9 mouse cellular contexts compared by ENCODE assay signal in the genomic region with DNA sequence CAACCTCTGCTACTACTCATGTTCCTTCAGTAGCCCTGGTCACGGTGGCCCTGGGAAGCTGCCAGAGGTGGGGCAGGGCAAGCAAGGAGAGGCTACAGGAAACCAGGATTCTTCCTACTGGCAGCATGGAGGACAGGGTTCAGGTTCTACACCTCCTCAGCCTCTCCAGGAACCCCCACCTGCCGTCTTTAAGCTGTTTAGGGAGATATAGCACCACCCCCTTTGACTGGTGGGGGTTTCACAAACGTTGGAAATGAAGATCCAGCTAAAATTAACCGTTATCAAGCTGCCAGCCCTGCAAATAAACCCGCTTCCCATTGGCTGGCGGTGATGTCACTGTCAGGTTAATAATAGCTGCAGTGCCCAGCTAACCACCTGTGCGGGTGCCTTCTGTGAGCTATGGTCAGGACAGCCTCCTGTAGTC. TPM values are rescaled to one million over a fixed set of nuclear protein-coding genes. Genes with fewer than 3 reads are reported as not detected.
DNase-seq lines count a peak whose midpoint lies in the region; ATAC-seq and TF ChIP-seq lines count a peak whose summit lies in the region.
"Had no signal": no experiment of that assay in that cellular context is flagged by ENCODE, and none has a peak within 500 bp of the region (broad histone marks: within the 10 kb centered on the region; RNA-seq: fewer than 3 reads in every experiment).

No protein-coding gene starts in this region.

- no peaks in the 10 kb centered on the region for H3K9me3 ChIP-seq in heart, embryonic 16.5 days (replicated peaks; ENCODE audit: control insufficient read depth, low read length)
- no peaks in the 10 kb centered on the region for H3K9me3 ChIP-seq in neural tube, embryonic 14.5 days (ENCODE audit: control insufficient read depth, low read length)
- H3K9me3 ChIP-seq in embryonic facial prominence, embryonic 10.5 days = no peaks in the 10 kb centered on the region
- no peaks in the 10 kb centered on the region for H3K9me3 ChIP-seq in intestine, embryonic 16.5 days (ENCODE audit: control insufficient read depth, low read length)
- H3K9me3 ChIP-seq: limb, embryonic 15.5 days had no signal

- H3K36me3 ChIP-seq in heart, embryonic 16.5 days (ENCODE audit: control insufficient read depth, insufficient read depth) = no peaks in the 10 kb centered on the region
- no peaks in the 10 kb centered on the region for H3K36me3 ChIP-seq in neural tube, embryonic 14.5 days (ENCODE audit: control insufficient read depth, insufficient read depth, low read length)
- no peaks in the 10 kb centered on the region for H3K36me3 ChIP-seq in embryonic facial prominence, embryonic 10.5 days (replicated peaks)
- no peaks in the 10 kb centered on the region for H3K36me3 ChIP-seq in intestine, embryonic 16.5 days (ENCODE audit: control insufficient read depth, insufficient read depth, low read length)
- H3K36me3 ChIP-seq: limb, embryonic 15.5 days had no signal

- no peak for TF ChIP-seq CTCF in cortical plate, adult 2 months (IDR thresholded peaks at IDR 0.05; ENCODE audit: extremely low read depth, insufficient read depth, low read length)

- peak overlapping the region; percentile 60 for H3K4me2 ChIP-seq in heart, embryonic 16.5 days (ENCODE audit: low read depth, low read length)
- no peak overlapping the region for H3K4me2 ChIP-seq in neural tube, embryonic 14.5 days (ENCODE audit: low read depth, low read length)
- no peak overlapping the region for H3K4me2 ChIP-seq in intestine, embryonic 16.5 days (ENCODE audit: low read depth, low read length)
- H3K4me2 ChIP-seq: limb, embryonic 15.5 days had no signal

- H3K27ac ChIP-seq in cortical plate, adult 2 months (ENCODE audit: insufficient read depth, low read length) = peak overlapping the region; percentile 96
- H3K27ac ChIP-seq in heart, embryonic 16.5 days (ENCODE audit: low read length) = peak overlapping the region; percentile 93
- peak overlapping the region; percentile 69 for H3K27ac ChIP-seq in neural tube, embryonic 14.5 days (ENCODE audit: low read depth, low read length)
- no peak overlapping the region for H3K27ac ChIP-seq in embryonic facial prominence, embryonic 10.5 days (replicated peaks)
- no peak overlapping the region for H3K27ac ChIP-seq in intestine, embryonic 16.5 days (ENCODE audit: low read length)
- H3K27ac ChIP-seq: limb, embryonic 15.5 days had no signal

- peak; percentile 65 for ATAC-seq in cerebellum, adult (ENCODE audit: insufficient number of reproducible peaks, low FRiP score, low TSS enrichment)
- peak; percentile 83 for ATAC-seq in heart, embryonic 16.5 days (replicated peaks; ENCODE audit: extremely low read depth, insufficient read depth, low FRiP score)
- no peak for ATAC-seq in neural tube, embryonic 14.5 days (ENCODE audit: low read depth)
- no peak for ATAC-seq in intestine, embryonic 16.5 days

- no peak overlapping the region for H3K4me3 ChIP-seq in cortical plate, adult 2 months (ENCODE audit: insufficient read depth, low read length)
- peak overlapping the region; percentile 15 for H3K4me3 ChIP-seq in heart, embryonic 16.5 days (ENCODE audit: low read length)
- no peak overlapping the region for H3K4me3 ChIP-seq in neural tube, embryonic 14.5 days (ENCODE audit: low read depth, low read length)
- H3K4me3 ChIP-seq in embryonic facial prominence, embryonic 10.5 days = no peak overlapping the region
- no peak overlapping the region for H3K4me3 ChIP-seq in intestine, embryonic 16.5 days (ENCODE audit: low read length)
- H3K4me3 ChIP-seq: limb, embryonic 15.5 days had no signal

- peaks cover 15% of the 10 kb centered on the region for H3K27me3 ChIP-seq in heart, embryonic 16.5 days (ENCODE audit: control insufficient read depth, insufficient read depth, low read length)
- H3K27me3 ChIP-seq in neural tube, embryonic 14.5 days (ENCODE audit: control insufficient read depth, insufficient read depth, low read length) = peaks cover 4% of the 10 kb centered on the region; the same call in 1 of the 2 replicates
- peaks cover 55% of the 10 kb centered on the region for H3K27me3 ChIP-seq in embryonic facial prominence, embryonic 10.5 days (replicated peaks; ENCODE audit: low read depth, poor library complexity, severe bottlenecking)
- H3K27me3 ChIP-seq in intestine, embryonic 16.5 days (replicated peaks; ENCODE audit: control insufficient read depth, insufficient read depth, low read length) = peaks cover 42% of the 10 kb centered on the region

- WGBS in heart, embryonic 16.5 days = 29% methylated on average over 7 of the region's 7 CpGs
- 57% methylated on average over 7 of the region's 7 CpGs for WGBS in neural tube, embryonic 14.5 days
- 60% methylated on average over 7 of the region's 7 CpGs for WGBS in embryonic facial prominence, embryonic 10.5 days
- 49% methylated on average over 7 of the region's 7 CpGs for WGBS in intestine, embryonic 16.5 days

- TF ChIP-seq POLR2A in cortical plate, adult 2 months (IDR thresholded peaks at IDR 0.05; ENCODE audit: extremely low read depth, insufficient read depth, low read length) = no peak

- H3K9ac ChIP-seq in heart, embryonic 16.5 days (ENCODE audit: low read length) = peak overlapping the region; percentile 66
- H3K9ac ChIP-seq in neural tube, embryonic 14.5 days (replicated peaks; ENCODE audit: low read depth, low read length) = 0 out of 2 replicates have a peak overlapping the region, but pooled peaks have one; percentile 39
- no peak overlapping the region for H3K9ac ChIP-seq in intestine, embryonic 16.5 days (ENCODE audit: low read depth, low read length)
- H3K9ac ChIP-seq: limb, embryonic 15.5 days had no signal

- H3K4me1 ChIP-seq in cortical plate, adult 2 months (ENCODE audit: control insufficient read depth, insufficient read depth, low read length) = peaks cover 14% of the 10 kb centered on the region
- peaks cover 38% of the 10 kb centered on the region for H3K4me1 ChIP-seq in heart, embryonic 16.5 days (ENCODE audit: control insufficient read depth, insufficient read depth, low read length)
- H3K4me1 ChIP-seq in neural tube, embryonic 14.5 days (ENCODE audit: control insufficient read depth, insufficient read depth, low read length) = peaks cover 18% of the 10 kb centered on the region; the same call in 1 of the 2 replicates
- H3K4me1 ChIP-seq in embryonic facial prominence, embryonic 10.5 days = peaks cover 23% of the 10 kb centered on the region
- H3K4me1 ChIP-seq in intestine, embryonic 16.5 days (ENCODE audit: control insufficient read depth, insufficient read depth, low read length) = no peaks in the 10 kb centered on the region

- no peak for DNase-seq in cerebellum, postnatal 4 days (ENCODE audit: low spot score in 2 of 2)
- DNase-seq in embryonic facial prominence, embryonic 10.5 days (ENCODE audit: low spot score) = no peak
- no peak for DNase-seq in embryo, embryonic 10 days (ENCODE audit: low spot score)

RNA-seq across cellular contexts. Expression of a gene that starts 2.3 kb away (rescaled TPM):
- 1,125 and 1,195 TPM in 2 replicates for polyA plus RNA-seq in cortical plate, adult 2 months (2012; rRNA removed)
- polyA plus RNA-seq in heart, embryonic 16.5 days (2015; fragmentation: Nextera tagmentation; extraction: Ambion mirVana) = 7.1 and 12.4 TPM in 2 replicates
- 17.5 and 24.4 TPM in 2 replicates for polyA plus RNA-seq in neural tube, embryonic 14.5 days (2014; fragmentation: Nextera tagmentation; extraction: Ambion mirVana)
- polyA plus RNA-seq in embryonic facial prominence, embryonic 10.5 days (2016; fragmentation: Nextera tagmentation; extraction: Ambion mirVana) = 0.11 TPM in 1 of 2 replicates, not detected in the other
- polyA plus RNA-seq in intestine, embryonic 16.5 days (2015; fragmentation: Nextera tagmentation; extraction: Ambion mirVana) = 0.06 TPM in 2 replicates
- polyA plus RNA-seq: limb, embryonic 15.5 days had no signal

RNA-seq across cellular contexts. Expression of a gene that starts 24.0 kb away (rescaled TPM):
- polyA plus RNA-seq in cortical plate, adult 2 months (2012; rRNA removed) = 171 and 180 TPM in 2 replicates
- polyA plus RNA-seq in heart, embryonic 16.5 days (2015; fragmentation: Nextera tagmentation; extraction: Ambion mirVana) = 0.07 and 0.11 TPM in 2 replicates
- 56.7 and 60.6 TPM in 2 replicates for polyA plus RNA-seq in neural tube, embryonic 14.5 days (2014; fragmentation: Nextera tagmentation; extraction: Ambion mirVana)
- 1.8 and 1.9 TPM in 2 replicates for polyA plus RNA-seq in embryonic facial prominence, embryonic 10.5 days (2016; fragmentation: Nextera tagmentation; extraction: Ambion mirVana)
- 0.75 and 1.0 TPM in 2 replicates for polyA plus RNA-seq in intestine, embryonic 16.5 days (2015; fragmentation: Nextera tagmentation; extraction: Ambion mirVana)

RNA-seq across cellular contexts. Expression of a gene that starts 27.9 kb away (rescaled TPM):
- polyA plus RNA-seq in cortical plate, adult 2 months (2012; rRNA removed) = 115 and 128 TPM in 2 replicates
- polyA plus RNA-seq in heart, embryonic 16.5 days (2015; fragmentation: Nextera tagmentation; extraction: Ambion mirVana) = 135 and 154 TPM in 2 replicates
- 419 and 445 TPM in 2 replicates for polyA plus RNA-seq in neural tube, embryonic 14.5 days (2014; fragmentation: Nextera tagmentation; extraction: Ambion mirVana)
- polyA plus RNA-seq in embryonic facial prominence, embryonic 10.5 days (2016; fragmentation: Nextera tagmentation; extraction: Ambion mirVana) = 351 and 375 TPM in 2 replicates
- 275 and 287 TPM in 2 replicates for polyA plus RNA-seq in intestine, embryonic 16.5 days (2015; fragmentation: Nextera tagmentation; extraction: Ambion mirVana)

RNA-seq across cellular contexts. Expression of a gene that starts 43.5 kb away (rescaled TPM):
- polyA plus RNA-seq in cortical plate, adult 2 months (2012; rRNA removed) = 0.04 and 0.10 TPM in 2 replicates
- polyA plus RNA-seq in heart, embryonic 16.5 days (2015; fragmentation: Nextera tagmentation; extraction: Ambion mirVana) = 0.07 TPM in 1 of 2 replicates, not detected in the other
- not detected in 2 replicates for polyA plus RNA-seq in neural tube, embryonic 14.5 days (2014; fragmentation: Nextera tagmentation; extraction: Ambion mirVana)
- not detected in 2 replicates for polyA plus RNA-seq in embryonic facial prominence, embryonic 10.5 days (2016; fragmentation: Nextera tagmentation; extraction: Ambion mirVana)
- 0.45 and 0.70 TPM in 2 replicates for polyA plus RNA-seq in intestine, embryonic 16.5 days (2015; fragmentation: Nextera tagmentation; extraction: Ambion mirVana)

RNA-seq across cellular contexts. Expression of a gene that starts 53.9 kb away (rescaled TPM):
- 0.50 and 0.53 TPM in 2 replicates for polyA plus RNA-seq in cortical plate, adult 2 months (2012; rRNA removed)
- polyA plus RNA-seq in heart, embryonic 16.5 days (2015; fragmentation: Nextera tagmentation; extraction: Ambion mirVana) = 0.05 and 0.27 TPM in 2 replicates
- 0.15 and 0.19 TPM in 2 replicates for polyA plus RNA-seq in neural tube, embryonic 14.5 days (2014; fragmentation: Nextera tagmentation; extraction: Ambion mirVana)
- 0.05 and 0.16 TPM in 2 replicates for polyA plus RNA-seq in embryonic facial prominence, embryonic 10.5 days (2016; fragmentation: Nextera tagmentation; extraction: Ambion mirVana)
- polyA plus RNA-seq in intestine, embryonic 16.5 days (2015; fragmentation: Nextera tagmentation; extraction: Ambion mirVana) = 0.10 and 0.20 TPM in 2 replicates

Comparison
In these comparisons a context has a peak if more than half of its experiments do, and no peak if none do; other contexts are left out.
1. ATAC-seq: peak in cerebellum, adult (single experiment) and heart, embryonic 16.5 days (single experiment); none in neural tube, embryonic 14.5 days (single experiment) and intestine, embryonic 16.5 days (single experiment).
2. H3K27ac ChIP-seq: peak in cortical plate, adult 2 months (single experiment), heart, embryonic 16.5 days (single experiment) and neural tube, embryonic 14.5 days (single experiment); none in embryonic facial prominence, embryonic 10.5 days (single experiment) and intestine, embryonic 16.5 days (single experiment).
3. RNA of a gene that starts 2.3 kb away (polyA plus RNA-seq): 1,125 to 1,195 TPM in cortical plate, adult 2 months; 17.5 to 24.4 TPM in neural tube, embryonic 14.5 days, 7.1 to 12.4 TPM in heart, embryonic 16.5 days, 0.11 TPM in embryonic facial prominence, embryonic 10.5 days and 0.06 TPM in intestine, embryonic 16.5 days; every median in the first group is over 10 times any median in the second.
4. RNA of a gene that starts 24.0 kb away (polyA plus RNA-seq): 171 to 180 TPM in cortical plate, adult 2 months and 56.7 to 60.6 TPM in neural tube, embryonic 14.5 days; 1.8 to 1.9 TPM in embryonic facial prominence, embryonic 10.5 days, 0.75 to 1.0 TPM in intestine, embryonic 16.5 days and 0.07 to 0.11 TPM in heart, embryonic 16.5 days; every median in the first group is over 10 times any median in the second.